Mouse (Mus musculus): ENCODE data around the gene Gadl1.

DNA sequence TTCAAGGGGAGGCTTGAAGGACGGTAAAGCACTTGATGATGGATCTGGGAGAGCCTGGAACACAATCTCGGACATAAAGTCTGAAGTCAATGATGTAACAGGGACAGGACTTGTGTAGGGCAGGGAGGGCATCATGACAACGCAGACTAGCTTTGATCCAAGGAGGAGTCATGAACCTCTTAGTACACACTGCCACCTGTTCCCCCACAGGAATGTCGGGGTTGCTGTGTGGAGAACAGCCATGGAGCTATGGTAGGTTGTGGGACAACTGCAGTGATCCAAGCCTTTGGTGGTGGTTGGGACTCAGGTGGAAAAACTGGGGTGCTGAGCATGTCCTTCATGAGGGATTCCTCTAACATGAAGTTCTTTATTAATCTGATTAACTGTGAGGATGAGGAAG is 23.5 kb downstream of the Gadl1 start:
- no peak for TF ChIP-seq POLR2A (IDR thresholded peaks at IDR 0.05; ENCODE audit: extremely low read depth, insufficient read depth, low read length)
- no peak for TF ChIP-seq CTCF (IDR thresholded peaks at IDR 0.05; ENCODE audit: low read depth, low read length)
